Mouse (Mus musculus): ENCODE data around the gene Slc25a18. TPM values are rescaled to one million over a fixed set of nuclear protein-coding genes. Genes with fewer than 3 reads are reported as not detected.
A peak's percentile ranks its signal among the peaks of the same experiment; 100 is the strongest.

The Slc25a18 gene
- polyA plus RNA-seq, 1 experiment from 2014 or later, result 0.83 TPM

- H3K4me3 ChIP-seq, result no peak overlapping the region
- H3K27ac ChIP-seq, result no peak overlapping the region
- peaks cover 4% of the 10 kb centered on the region; the same call in 1 of the 2 replicates for H3K4me1 ChIP-seq
- H3K9ac ChIP-seq, result no peak overlapping the region
- no peak overlapping the region for H3K4me2 ChIP-seq
- H3K27me3 ChIP-seq, result peaks cover 11% of the 10 kb centered on the region; the same call in 1 of the 2 replicates
- no peaks in the 10 kb centered on the region for H3K36me3 ChIP-seq (ENCODE audit: poor library complexity, severe bottlenecking)
- no peak for ATAC-seq
- no peaks in the 10 kb centered on the region for H3K9me3 ChIP-seq (replicated peaks)
- WGBS, result 59% methylated on average over 4 of the region's 4 CpGs
Observed at GRCm38 (mm10) chr6:120830866-120831608, 57.7 kb downstream of the Slc25a18 start.

DNA sequence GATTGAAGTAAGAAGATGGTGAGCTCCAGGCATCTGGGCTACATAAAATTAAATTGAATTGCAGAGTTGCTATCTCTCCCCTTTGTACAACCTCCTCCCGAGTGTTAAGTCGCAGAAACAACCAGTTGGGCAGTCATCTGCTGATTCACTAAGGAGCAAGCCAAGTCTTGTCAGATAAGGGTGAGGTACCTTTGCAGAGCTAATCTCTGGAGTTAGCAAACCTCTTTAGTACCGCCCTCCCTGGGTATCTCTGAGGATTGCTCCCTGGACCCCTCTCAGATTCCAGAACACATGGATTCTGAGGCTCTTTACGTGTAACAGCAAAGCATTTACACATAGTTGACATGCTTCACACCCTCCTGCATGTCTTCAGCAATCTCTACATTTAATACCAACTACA lies 58.7 kb downstream of the Slc25a18 start:
- ATAC-seq, result no peak
- Histone ChIP-seq H3K9me3 (replicated peaks) (no peaks in the 10 kb centered on the region), H3K4me3 (no peak overlapping the region), H3K27ac (no peak overlapping the region), H3K4me2 (no peak overlapping the region), H3K27me3 (peaks cover 11% of the 10 kb centered on the region; the same call in 1 of the 2 replicates), H3K36me3 (ENCODE audit: poor library complexity, severe bottlenecking) (no peaks in the 10 kb centered on the region), H3K9ac (no peak overlapping the region), H3K4me1 (peaks cover 9% of the 10 kb centered on the region)
- 82% methylated on average over 4 of the region's 4 CpGs for WGBS

GRCm38 (mm10) chr6:120834766-120835321 lies 61.5 kb downstream of the Slc25a18 start:
- ATAC-seq, result no peak
- Histone ChIP-seq H3K36me3 (ENCODE audit: poor library complexity, severe bottlenecking) (0 out of 2 replicates have a peak, but pooled peaks cover 8% of the 10 kb centered on the region), H3K9me3 (replicated peaks) (no peaks in the 10 kb centered on the region; the same call in 1 of the 2 replicates), H3K27me3 (no peaks in the 10 kb centered on the region), H3K9ac (no peak overlapping the region), H3K4me3 (no peak overlapping the region), H3K4me2 (no peak overlapping the region), H3K4me1 (peaks cover 15% of the 10 kb centered on the region), H3K27ac (no peak overlapping the region)
- 94% methylated on average over 4 of the region's 4 CpGs for WGBS

DNA sequence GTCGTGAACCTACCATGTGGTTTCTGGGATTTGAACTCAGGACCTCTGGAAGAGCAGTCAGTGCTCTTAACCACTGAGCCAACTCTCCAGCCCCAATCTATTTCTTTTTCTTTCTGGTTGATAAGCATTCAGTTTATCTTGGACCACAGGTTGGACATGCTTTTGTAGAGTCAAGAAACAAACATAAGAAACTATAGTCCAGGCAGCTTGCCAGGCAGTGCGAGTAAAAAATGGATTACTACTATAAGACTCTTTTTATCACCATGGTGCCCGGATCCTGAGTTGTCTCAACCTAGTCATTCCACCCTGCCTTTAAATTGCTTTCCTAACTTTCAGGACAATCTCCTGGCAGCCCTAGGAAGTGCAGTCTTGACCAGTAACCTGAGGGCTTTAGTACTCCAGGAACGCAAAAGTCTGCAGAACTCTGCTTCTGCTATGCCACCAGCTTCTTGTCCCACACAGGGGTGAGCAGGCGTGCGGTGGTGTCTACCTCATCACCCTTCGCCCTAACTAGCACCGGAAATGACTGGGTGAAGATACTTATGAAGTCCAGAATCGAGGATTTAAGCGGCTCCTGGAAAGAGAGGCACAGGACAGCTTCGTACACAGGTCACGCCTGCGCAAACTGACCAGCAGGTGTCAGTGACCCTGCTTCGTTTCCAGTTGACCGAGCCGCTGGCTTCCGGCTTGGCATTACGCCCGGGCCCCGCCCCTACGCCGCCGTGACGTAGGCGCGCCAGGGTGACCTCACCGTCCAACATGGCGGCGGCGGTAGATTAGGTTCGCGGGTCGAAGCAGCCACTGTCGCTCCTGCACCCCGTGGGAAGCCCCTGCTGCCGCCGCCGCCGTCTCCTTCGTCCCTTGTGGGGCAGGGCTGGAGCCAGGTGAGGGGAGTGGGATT lies 62.3 kb downstream of the Slc25a18 start, which contains the start of gene Bcl2l13:
TSS of gene Bcl2l13 (plus strand) at position 739 of the 901 bp plus-strand sequence.
- Histone ChIP-seq H3K9me3 (replicated peaks) (no peaks in the 10 kb centered on the region; the same call in 1 of the 2 replicates), H3K36me3 (ENCODE audit: poor library complexity, severe bottlenecking) (peaks cover 8% of the 10 kb centered on the region; the same call in 1 of the 2 replicates), H3K27me3 (no peaks in the 10 kb centered on the region), H3K4me3 (peak within 1 kb of the TSS; percentile 83), H3K4me1 (peaks cover 15% of the 10 kb centered on the region), H3K27ac (peak within 1 kb of the TSS; percentile 87), H3K9ac (peak within 1 kb of the TSS; percentile 89), H3K4me2 (peak within 1 kb of the TSS; percentile 73)
- ATAC-seq, result peak; percentile 95
- 6% methylated on average over 33 of the region's 40 CpGs for WGBS

- H3K27ac ChIP-seq, result peak overlapping the region; percentile 87
- peak overlapping the region; percentile 83 for H3K4me3 ChIP-seq
- ATAC-seq, result peak; percentile 82
- H3K36me3 ChIP-seq (ENCODE audit: poor library complexity, severe bottlenecking), result peaks cover 8% of the 10 kb centered on the region; the same call in 1 of the 2 replicates
- peak overlapping the region; percentile 89 for H3K9ac ChIP-seq
- H3K9me3 ChIP-seq (replicated peaks), result no peaks in the 10 kb centered on the region; the same call in 1 of the 2 replicates
- 4% methylated on average over 37 of the region's 37 CpGs for WGBS
- H3K4me2 ChIP-seq, result peak overlapping the region; percentile 73
- no peaks in the 10 kb centered on the region for H3K27me3 ChIP-seq
- peaks cover 15% of the 10 kb centered on the region for H3K4me1 ChIP-seq
Observed at GRCm38 (mm10) chr6:120836389-120837151, 63.2 kb downstream of the Slc25a18 start.

- H3K27me3 ChIP-seq, result no peaks in the 10 kb centered on the region
- 82% methylated on average over 1 of the region's 1 CpGs for WGBS
- ATAC-seq, result no peak
Observed at GRCm38 (mm10) chr6:120837152-120837530, 63.8 kb downstream of the Slc25a18 start.

GRCm38 (mm10) chr6:120840258-120840657 lies 66.9 kb downstream of the Slc25a18 start:
- Histone ChIP-seq H3K4me2 (no peak overlapping the region), H3K4me3 (no peak overlapping the region), H3K9me3 (replicated peaks) (no peaks in the 10 kb centered on the region; the same call in 1 of the 2 replicates), H3K27ac (no peak overlapping the region), H3K36me3 (ENCODE audit: poor library complexity, severe bottlenecking) (peaks cover 8% of the 10 kb centered on the region; the same call in 1 of the 2 replicates), H3K4me1 (peaks cover 15% of the 10 kb centered on the region), H3K27me3 (no peaks in the 10 kb centered on the region), H3K9ac (no peak overlapping the region)
- ATAC-seq, result no peak
- 95% methylated on average over 7 of the region's 7 CpGs for WGBS

More at GRCm38 (mm10) chr6:120837152-120837530, 63.8 kb downstream of the Slc25a18 start:
- peaks cover 15% of the 10 kb centered on the region for H3K4me1 ChIP-seq
- no peaks in the 10 kb centered on the region; the same call in 1 of the 2 replicates for H3K9me3 ChIP-seq (replicated peaks)
- H3K4me3 ChIP-seq, result peak overlapping the region; percentile 83
- no peak overlapping the region for H3K27ac ChIP-seq
- H3K36me3 ChIP-seq (ENCODE audit: poor library complexity, severe bottlenecking), result peaks cover 8% of the 10 kb centered on the region; the same call in 1 of the 2 replicates
- H3K9ac ChIP-seq, result peak overlapping the region; percentile 89
- H3K4me2 ChIP-seq, result peak overlapping the region; percentile 73

- H3K9me3 ChIP-seq (replicated peaks), result no peaks in the 10 kb centered on the region; the same call in 1 of the 2 replicates
- peaks cover 8% of the 10 kb centered on the region; the same call in 1 of the 2 replicates for H3K36me3 ChIP-seq (ENCODE audit: poor library complexity, severe bottlenecking)
- no peak overlapping the region for H3K9ac ChIP-seq
- no peak overlapping the region for H3K4me3 ChIP-seq
- no peaks in the 10 kb centered on the region for H3K27me3 ChIP-seq
- H3K27ac ChIP-seq, result no peak overlapping the region
- 93% methylated on average over 5 of the region's 5 CpGs for WGBS
- no peak overlapping the region for H3K4me2 ChIP-seq
- no peak for ATAC-seq
- H3K4me1 ChIP-seq, result peaks cover 10% of the 10 kb centered on the region
Observed at GRCm38 (mm10) chr6:120841754-120842153, 68.4 kb downstream of the Slc25a18 start.

Small RNAs within 50 kb of the gene (microRNA-seq; reads per million reads assigned to microRNA genes)
- gene Gm25193, result not detected

Other genes starting within 250 kb of the Slc25a18 start
- 15.7 and 16.6 TPM in 2 replicates for gene Hdhd5, start 242.3 kb upstream of the Slc25a18 start, polyA plus RNA-seq (2015; fragmentation: Nextera tagmentation; extraction: Ambion mirVana)
- gene Cecr2, start 107.2 kb upstream of the Slc25a18 start, polyA plus RNA-seq (2015; fragmentation: Nextera tagmentation; extraction: Ambion mirVana), result 7.1 and 7.3 TPM in 2 replicates
- 189 and 196 TPM in 2 replicates for gene Atp6v1e1, start 49.2 kb downstream of the Slc25a18 start, polyA plus RNA-seq (2015; fragmentation: Nextera tagmentation; extraction: Ambion mirVana)
- gene Bcl2l13, start 62.6 kb downstream of the Slc25a18 start, polyA plus RNA-seq (2015; fragmentation: Nextera tagmentation; extraction: Ambion mirVana), result 32.5 and 40.4 TPM in 2 replicates
- 16.9 and 21.2 TPM in 2 replicates for gene Bid, start 143.3 kb downstream of the Slc25a18 start, polyA plus RNA-seq (2015; fragmentation: Nextera tagmentation; extraction: Ambion mirVana)

Measured in forebrain, embryonic 13.5 days (tissue).